Mouse (Mus musculus): ENCODE measurements around the gene Kmt2b. TPM values are rescaled to one million over a fixed set of nuclear protein-coding genes. Genes with fewer than 3 reads are reported as not detected.
A peak's percentile ranks its signal among the peaks of the same experiment; 100 is the strongest.

Gene Kmt2b
- polyA plus RNA-seq, 1 experiment from 2014 or later: 11.7 TPM

GRCm38 (mm10) chr7:30549880-30550279 lies 38.6 kb downstream of the Kmt2b start:
- no peak for ATAC-seq (ENCODE audit: low read depth)
- 83% methylated on average over 2 of the region's 2 CpGs for WGBS

GRCm38 (mm10) chr7:30544327-30544726 lies 44.2 kb downstream of the Kmt2b start:
- Histone ChIP-seq H3K4me3 (ENCODE audit: low read depth, low read length) (no peak overlapping the region), H3K4me1 (ENCODE audit: control insufficient read depth, insufficient read depth, low read length) (no peaks in the 10 kb centered on the region), H3K36me3 (ENCODE audit: control insufficient read depth, insufficient read depth, low read length) (peaks cover 66% of the 10 kb centered on the region), H3K27me3 (replicated peaks; ENCODE audit: control insufficient read depth, insufficient read depth, low read length) (no peaks in the 10 kb centered on the region), H3K9me3 (ENCODE audit: control insufficient read depth, low read length) (no peaks in the 10 kb centered on the region), H3K9ac (ENCODE audit: low read depth, low read length) (no peak overlapping the region), H3K27ac (replicated peaks; ENCODE audit: low read depth, low read length) (no peak overlapping the region), H3K4me2 (ENCODE audit: low read depth, low read length) (no peak overlapping the region)
- 84% methylated on average over 2 of the region's 2 CpGs for WGBS
- DNase-seq (ENCODE audit: low spot score) (no peak), ATAC-seq (ENCODE audit: low read depth) (no peak)

More at GRCm38 (mm10) chr7:30549880-30550279, 38.6 kb downstream of the Kmt2b start:
- peaks cover 44% of the 10 kb centered on the region for H3K36me3 ChIP-seq (ENCODE audit: control insufficient read depth, insufficient read depth, low read length)
- peaks cover 11% of the 10 kb centered on the region for H3K4me1 ChIP-seq (ENCODE audit: control insufficient read depth, insufficient read depth, low read length)
- no peak overlapping the region for H3K4me3 ChIP-seq (ENCODE audit: low read depth, low read length)
- DNase-seq (ENCODE audit: low spot score): no peak
- no peaks in the 10 kb centered on the region for H3K27me3 ChIP-seq (replicated peaks; ENCODE audit: control insufficient read depth, insufficient read depth, low read length)
- H3K4me2 ChIP-seq (ENCODE audit: low read depth, low read length): no peak overlapping the region
- H3K9me3 ChIP-seq (ENCODE audit: control insufficient read depth, low read length): no peaks in the 10 kb centered on the region
- no peak overlapping the region for H3K27ac ChIP-seq (replicated peaks; ENCODE audit: low read depth, low read length)
- no peak overlapping the region for H3K9ac ChIP-seq (ENCODE audit: low read depth, low read length)

DNA sequence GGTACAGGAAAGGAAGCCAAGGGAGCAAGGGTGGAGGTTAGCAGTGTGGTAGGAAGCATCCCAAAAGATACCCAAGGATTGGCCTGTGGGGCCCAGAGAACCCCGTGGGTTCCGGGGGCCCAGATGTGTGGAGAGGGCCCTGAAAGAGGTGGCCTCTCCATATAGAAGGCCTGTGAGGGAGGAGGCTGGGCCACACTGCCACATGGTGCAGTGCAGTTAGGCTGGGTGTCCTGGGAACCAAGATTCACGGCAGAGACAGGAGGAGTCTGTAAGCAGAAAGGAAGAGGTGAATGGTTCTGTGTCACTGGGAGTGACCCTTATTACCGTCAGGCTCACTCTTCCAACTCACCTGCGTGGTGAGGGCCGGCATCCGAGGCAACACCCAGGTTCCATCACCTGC lies 48.0 kb downstream of the Kmt2b start:
- Histone ChIP-seq H3K4me2 (ENCODE audit: low read depth, low read length) (no peak overlapping the region), H3K9ac (ENCODE audit: low read depth, low read length) (no peak overlapping the region), H3K36me3 (ENCODE audit: control insufficient read depth, insufficient read depth, low read length) (peaks cover 40% of the 10 kb centered on the region), H3K4me1 (ENCODE audit: control insufficient read depth, insufficient read depth, low read length) (no peaks in the 10 kb centered on the region), H3K9me3 (ENCODE audit: control insufficient read depth, low read length) (no peaks in the 10 kb centered on the region), H3K27ac (replicated peaks; ENCODE audit: low read depth, low read length) (no peak overlapping the region), H3K4me3 (ENCODE audit: low read depth, low read length) (no peak overlapping the region), H3K27me3 (replicated peaks; ENCODE audit: control insufficient read depth, insufficient read depth, low read length) (no peaks in the 10 kb centered on the region)
- DNase-seq (ENCODE audit: low spot score) (no peak), ATAC-seq (ENCODE audit: low read depth) (no peak)
- 87% methylated on average over 7 of the region's 7 CpGs for WGBS

GRCm38 (mm10) chr7:30534633-30535577 lies 53.6 kb downstream of the Kmt2b start, which contains the start of gene Arhgap33:
Gene Arhgap33, minus strand, starts transcription at chr7:30535060.
- Histone ChIP-seq H3K27ac (replicated peaks; ENCODE audit: low read depth, low read length) (peak within 1 kb of the TSS; percentile 30; the same call in 1 of the 2 replicates), H3K27me3 (replicated peaks; ENCODE audit: control insufficient read depth, insufficient read depth, low read length) (no peaks in the 10 kb centered on the region), H3K4me3 (ENCODE audit: low read depth, low read length) (peak within 1 kb of the TSS; percentile 60), H3K4me1 (ENCODE audit: control insufficient read depth, insufficient read depth, low read length) (peaks cover 12% of the 10 kb centered on the region; the same call in 1 of the 2 replicates), H3K4me2 (ENCODE audit: low read depth, low read length) (peak within 1 kb of the TSS; percentile 78), H3K36me3 (ENCODE audit: control insufficient read depth, insufficient read depth, low read length) (peaks cover 40% of the 10 kb centered on the region), H3K9me3 (ENCODE audit: control insufficient read depth, low read length) (no peaks in the 10 kb centered on the region), H3K9ac (ENCODE audit: low read depth, low read length) (peak within 1 kb of the TSS; percentile 68)
- peak; percentile 93 for ATAC-seq (ENCODE audit: low read depth)
- WGBS: 1% methylated on average over 39 of the region's 84 CpGs
- peak; percentile 99 for DNase-seq (ENCODE audit: low spot score)

DNA sequence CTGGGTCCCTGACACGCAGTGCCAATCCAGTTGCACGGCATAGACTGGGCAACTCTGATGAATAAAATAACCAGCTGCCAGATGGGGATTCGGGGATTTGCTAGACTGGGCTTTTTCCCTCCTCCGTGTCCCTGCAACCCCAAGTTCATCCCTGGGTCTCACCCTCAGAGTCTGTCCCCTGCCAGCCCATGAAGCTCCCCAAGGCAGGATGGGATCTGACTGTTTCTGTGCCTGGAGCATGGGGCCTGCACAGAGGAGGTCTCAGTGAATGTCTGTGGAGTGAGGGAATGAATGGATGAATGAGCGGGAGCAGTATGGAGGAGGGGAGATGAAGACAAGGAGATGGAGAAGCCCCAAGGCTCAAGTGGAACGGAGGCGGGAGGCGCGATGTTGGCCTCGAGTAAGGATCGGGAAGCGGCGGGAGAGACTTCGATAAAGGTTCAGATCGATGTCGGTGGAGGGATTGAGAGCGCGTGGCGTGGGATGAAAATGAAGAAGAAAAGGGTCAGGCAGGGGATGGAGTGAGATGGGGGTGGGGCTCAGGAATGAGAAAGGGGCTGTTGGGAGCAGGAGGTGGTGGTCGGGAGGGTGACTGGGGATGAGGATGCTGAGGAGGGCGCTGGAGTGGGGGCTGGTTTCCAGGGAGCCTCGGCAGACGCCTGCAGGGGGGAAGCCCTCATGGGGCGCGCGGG lies 54.4 kb downstream of the Kmt2b start:
- Histone ChIP-seq H3K4me3 (ENCODE audit: low read depth, low read length) (peak overlapping the region; percentile 60), H3K9ac (ENCODE audit: low read depth, low read length) (peak overlapping the region; percentile 68), H3K9me3 (ENCODE audit: control insufficient read depth, low read length) (no peaks in the 10 kb centered on the region), H3K36me3 (ENCODE audit: control insufficient read depth, insufficient read depth, low read length) (peaks cover 40% of the 10 kb centered on the region), H3K27ac (replicated peaks; ENCODE audit: low read depth, low read length) (no peak overlapping the region), H3K27me3 (replicated peaks; ENCODE audit: control insufficient read depth, insufficient read depth, low read length) (no peaks in the 10 kb centered on the region), H3K4me1 (ENCODE audit: control insufficient read depth, insufficient read depth, low read length) (peaks cover 12% of the 10 kb centered on the region; the same call in 1 of the 2 replicates), H3K4me2 (ENCODE audit: low read depth, low read length) (peak overlapping the region; percentile 78)
- DNase-seq (ENCODE audit: low spot score) (peak; percentile 7), ATAC-seq (ENCODE audit: low read depth) (peak; percentile 19)
- 6% methylated on average over 25 of the region's 26 CpGs for WGBS

- Histone ChIP-seq H3K4me1 (ENCODE audit: control insufficient read depth, insufficient read depth, low read length) (peaks cover 12% of the 10 kb centered on the region; the same call in 1 of the 2 replicates), H3K4me2 (ENCODE audit: low read depth, low read length) (peak overlapping the region; percentile 78; the same call in 1 of the 2 replicates), H3K9ac (ENCODE audit: low read depth, low read length) (peak overlapping the region; percentile 46), H3K4me3 (ENCODE audit: low read depth, low read length) (0 out of 2 replicates have a peak overlapping the region, but pooled peaks have one; percentile 2), H3K27me3 (replicated peaks; ENCODE audit: control insufficient read depth, insufficient read depth, low read length) (no peaks in the 10 kb centered on the region), H3K27ac (replicated peaks; ENCODE audit: low read depth, low read length) (no peak overlapping the region), H3K36me3 (ENCODE audit: control insufficient read depth, insufficient read depth, low read length) (peaks cover 46% of the 10 kb centered on the region), H3K9me3 (ENCODE audit: control insufficient read depth, low read length) (no peaks in the 10 kb centered on the region)
- ATAC-seq (ENCODE audit: low read depth): no peak
- DNase-seq (ENCODE audit: low spot score): peak; percentile 59
- WGBS: 34% methylated on average over 5 of the region's 8 CpGs
These were observed 55.6 kb downstream of the Kmt2b start for GRCm38 (mm10) chr7:30532931-30533330.

- DNase-seq (ENCODE audit: low spot score): peak; percentile 13
- no peak overlapping the region for H3K9ac ChIP-seq (ENCODE audit: low read depth, low read length)
- no peak for ATAC-seq (ENCODE audit: low read depth)
- H3K27me3 ChIP-seq (replicated peaks; ENCODE audit: control insufficient read depth, insufficient read depth, low read length): no peaks in the 10 kb centered on the region
- H3K4me2 ChIP-seq (ENCODE audit: low read depth, low read length): no peak overlapping the region
- peaks cover 17% of the 10 kb centered on the region; the same call in 1 of the 2 replicates for H3K4me1 ChIP-seq (ENCODE audit: control insufficient read depth, insufficient read depth, low read length)
- H3K4me3 ChIP-seq (ENCODE audit: low read depth, low read length): no peak overlapping the region
- H3K27ac ChIP-seq (replicated peaks; ENCODE audit: low read depth, low read length): no peak overlapping the region
- H3K9me3 ChIP-seq (ENCODE audit: control insufficient read depth, low read length): no peaks in the 10 kb centered on the region
- 77% methylated on average over 9 of the region's 9 CpGs for WGBS
- peaks cover 55% of the 10 kb centered on the region for H3K36me3 ChIP-seq (ENCODE audit: control insufficient read depth, insufficient read depth, low read length)
These were observed 57.2 kb downstream of the Kmt2b start for GRCm38 (mm10) chr7:30531291-30531815.

GRCm38 (mm10) chr7:30526981-30527380 lies 61.5 kb downstream of the Kmt2b start:
- peak overlapping the region; percentile 48; the same call in 1 of the 2 replicates for H3K27ac ChIP-seq (replicated peaks; ENCODE audit: low read depth, low read length)
- H3K9ac ChIP-seq (ENCODE audit: low read depth, low read length): peak overlapping the region; percentile 35; the same call in 1 of the 2 replicates
- peak overlapping the region; percentile 47 for H3K4me2 ChIP-seq (ENCODE audit: low read depth, low read length)
- DNase-seq (ENCODE audit: low spot score) (no peak), ATAC-seq (ENCODE audit: low read depth) (no peak)
- H3K27me3 ChIP-seq (replicated peaks; ENCODE audit: control insufficient read depth, insufficient read depth, low read length): no peaks in the 10 kb centered on the region
- 0 out of 2 replicates have a peak, but pooled peaks cover 11% of the 10 kb centered on the region for H3K4me1 ChIP-seq (ENCODE audit: control insufficient read depth, insufficient read depth, low read length)
- H3K9me3 ChIP-seq (ENCODE audit: control insufficient read depth, low read length): no peaks in the 10 kb centered on the region
- 74% methylated on average over 8 of the region's 14 CpGs for WGBS
- peaks cover 67% of the 10 kb centered on the region for H3K36me3 ChIP-seq (ENCODE audit: control insufficient read depth, insufficient read depth, low read length)
- peak overlapping the region; percentile 18; the same call in 1 of the 2 replicates for H3K4me3 ChIP-seq (ENCODE audit: low read depth, low read length)
